Mouse (Mus musculus) c-Kit-negative CD71-positive TER-119-positive erythroid progenitor cells, embryonic 14.5 days (primary cell): ENCODE measurements at regions not wholly inside any gene's neighbourhood (a gene's known extent, or its start where the extent isn't known, plus 50 kb on each side); places are given as distances from the start of the nearest gene placed in this dataset.

Source experiments
- DNase-seq: peaks from one replicate; pipeline ENCODE4 v3.0.0-alpha.2; 2013; ENCODE audit warnings: low read depth, low spot score

GRCm38 (mm10) chr3:51135581-51135980 is 88.7 kb upstream of the Noct start:
- no peak for DNase-seq

GRCm38 (mm10) chr3:51137730-51138312 is 86.4 kb upstream of the Noct start:
- no peak for DNase-seq

GRCm38 (mm10) chr3:51145985-51146384 is 78.3 kb upstream of the Noct start:
- no peak for DNase-seq

DNA sequence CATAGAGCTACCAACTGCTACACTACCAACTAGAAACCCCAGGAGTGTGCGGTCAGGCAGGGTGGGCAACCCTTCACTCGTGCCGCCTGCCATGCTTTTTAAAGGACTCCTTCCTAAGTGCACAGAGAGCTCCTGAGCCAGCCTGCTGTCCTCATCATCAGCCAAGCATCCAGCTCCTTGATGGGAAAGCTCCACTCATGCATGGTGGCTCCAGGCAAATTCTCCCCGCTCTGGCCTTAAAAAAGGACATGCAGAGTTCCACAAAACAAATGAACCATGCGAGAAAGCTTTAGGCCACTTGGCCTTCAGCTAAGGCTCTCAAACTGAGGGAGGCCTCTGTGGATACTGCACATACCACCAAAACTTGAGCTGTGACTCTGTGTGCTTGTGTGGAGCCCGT is 74.2 kb upstream of the Noct start:
- DNase-seq: no peak

GRCm38 (mm10) chr3:51151104-51151503 is 73.1 kb upstream of the Noct start:
- DNase-seq: no peak

- DNase-seq: no peak
Observed at GRCm38 (mm10) chr3:51155621-51156020, 68.6 kb upstream of the Noct start.

GRCm38 (mm10) chr3:51156386-51157290 is 67.6 kb upstream of the Noct start:
- DNase-seq: peak; percentile 78

GRCm38 (mm10) chr3:51157291-51157650 is 67.0 kb upstream of the Noct start:
- no peak for DNase-seq

DNA sequence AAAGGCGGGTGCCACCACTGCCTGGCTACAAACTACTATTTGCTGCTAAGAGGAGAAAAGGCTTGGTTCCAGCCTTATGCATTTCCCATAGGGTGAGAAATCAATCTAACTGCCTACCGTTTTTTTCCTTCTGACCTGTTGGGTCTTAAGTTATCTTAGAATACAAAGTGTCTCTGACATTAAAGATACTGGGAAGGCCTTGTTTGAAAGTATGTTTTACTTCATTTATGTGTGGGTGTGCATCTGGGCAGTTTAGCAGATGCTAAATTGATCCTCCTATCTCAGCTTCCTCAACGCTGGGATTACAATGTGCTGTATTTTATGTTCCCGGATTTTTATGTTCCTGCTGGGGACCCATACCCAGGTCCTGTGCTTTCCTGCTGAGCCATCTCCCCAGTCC is 65.8 kb upstream of the Noct start:
- DNase-seq: no peak

DNA sequence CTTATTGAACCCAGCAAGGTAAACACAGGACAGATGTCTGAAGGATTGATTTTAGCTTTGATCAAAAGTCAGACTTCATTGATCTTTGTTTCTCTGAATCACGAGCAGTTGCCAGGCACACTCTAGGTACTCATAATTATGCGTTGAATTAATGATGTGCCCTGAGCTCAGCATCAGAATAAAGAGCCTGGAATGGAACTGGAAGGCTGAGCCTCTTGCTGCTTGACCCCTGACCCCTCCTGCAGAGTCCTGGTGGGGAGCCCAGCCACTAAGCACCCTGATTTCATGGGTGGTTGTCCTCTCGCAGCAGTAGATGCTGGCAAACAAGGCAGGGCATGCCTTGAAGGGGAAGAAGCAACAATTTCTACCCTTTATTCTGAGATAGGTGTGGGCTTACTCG is 64.9 kb upstream of the Noct start:
- DNase-seq: no peak

DNA sequence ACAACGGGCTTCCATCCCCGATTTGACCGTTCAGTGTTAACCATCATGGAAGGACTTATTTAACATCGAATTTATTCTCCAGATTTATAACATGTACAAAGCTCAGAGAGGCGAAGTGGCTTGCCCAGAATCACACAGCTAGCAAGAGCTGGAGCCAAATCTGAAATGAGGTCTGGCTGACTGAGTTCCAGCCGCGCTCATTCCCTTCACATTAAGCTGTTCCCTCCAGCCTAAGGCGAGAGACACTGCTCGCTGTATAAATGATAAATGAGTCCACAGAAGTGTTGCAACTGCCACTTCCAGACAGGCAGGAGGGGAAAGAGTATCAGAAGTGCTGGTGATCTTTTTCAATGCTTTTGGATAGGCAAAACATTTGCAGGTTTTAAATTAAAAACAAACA is 64.4 kb upstream of the Noct start:
- no peak for DNase-seq

DNA sequence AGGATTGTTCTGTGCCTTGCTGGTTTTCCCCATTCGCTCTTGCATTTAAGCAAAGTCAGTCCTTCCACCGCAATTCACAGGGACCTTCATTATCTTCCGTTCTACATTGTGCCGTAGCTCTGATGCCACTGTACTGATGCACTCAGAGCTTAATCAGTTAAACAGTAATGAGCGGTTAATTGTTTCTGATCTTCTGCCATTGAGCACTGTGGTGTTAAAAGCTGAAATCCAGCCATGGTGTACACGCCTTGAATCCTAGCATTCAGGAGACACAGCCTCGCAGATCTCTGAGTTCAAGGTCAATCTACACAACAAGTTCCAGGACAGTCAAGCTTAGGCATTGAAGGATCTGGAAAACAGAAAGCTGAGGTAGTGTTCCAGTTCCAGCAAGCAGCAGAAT is 63.6 kb upstream of the Noct start:
- DNase-seq: no peak

GRCm38 (mm10) chr3:51169150-51169925 is 54.9 kb upstream of the Noct start:
- no peak for DNase-seq

- peak; percentile 24 for DNase-seq
Observed at GRCm38 (mm10) chr3:51170225-51170852, 53.9 kb upstream of the Noct start.
